Mouse (Mus musculus): ENCODE results near the gene Pbx3.

- no peak for TF ChIP-seq CTCF (IDR thresholded peaks at IDR 0.05; ENCODE audit: control insufficient read depth, insufficient read depth, insufficient read length)
- no peak for TF ChIP-seq MAX (IDR thresholded peaks at IDR 0.05)
- TF ChIP-seq CEBPB (IDR thresholded peaks at IDR 0.05; ENCODE audit: low read depth), result no peak
- no peak for TF ChIP-seq USF1 (IDR thresholded peaks at IDR 0.05; ENCODE audit: low read depth)
- TF ChIP-seq MYOD1 (IDR thresholded peaks at IDR 0.05; ENCODE audit: control insufficient read depth, insufficient read length, low read depth), result no peak
- TF ChIP-seq MYOG (IDR thresholded peaks at IDR 0.05; ENCODE audit: control insufficient read depth, extremely low read depth, insufficient read length), result no peak
- no peak for TF ChIP-seq FOSL1 (IDR thresholded peaks at IDR 0.05; ENCODE audit: insufficient read depth, low read length, poor library complexity, severe bottlenecking)
Observed at GRCm38 (mm10) chr2:34406601-34407464, 33.9 kb upstream of the Pbx3 start, which contains the start of gene Mapkap1.
